Mouse (Mus musculus): ENCODE measurements around the gene AC124502.3.
A peak's percentile ranks its signal among the peaks of the same experiment; 100 is the strongest.

Gene AC124502.3

GRCm38 (mm10) chr19:5032686-5033085 lies 6.0 kb upstream of the AC124502.3 start:
- DNase-seq (ENCODE audit: low spot score) = no peak

DNA sequence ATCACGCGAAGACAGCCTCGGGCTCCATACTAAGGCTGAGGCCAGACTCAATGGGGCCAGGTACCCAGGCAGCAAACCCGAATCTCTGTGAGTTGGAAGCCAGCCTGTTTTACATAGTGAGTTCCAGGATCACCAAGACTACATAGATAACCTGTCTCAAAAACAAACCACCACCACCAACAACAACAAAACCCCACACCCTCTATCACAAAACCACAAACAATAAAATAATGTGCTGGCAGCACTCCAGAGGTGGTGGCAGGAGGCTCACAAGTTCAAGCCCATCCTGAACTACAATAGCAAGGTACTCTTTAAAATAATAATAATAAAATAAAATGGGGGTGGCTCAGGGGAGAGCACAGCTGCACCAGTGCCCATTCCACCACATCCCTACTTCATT lies 2.1 kb upstream of the AC124502.3 start:
- DNase-seq (ENCODE audit: low spot score) = no peak

DNA sequence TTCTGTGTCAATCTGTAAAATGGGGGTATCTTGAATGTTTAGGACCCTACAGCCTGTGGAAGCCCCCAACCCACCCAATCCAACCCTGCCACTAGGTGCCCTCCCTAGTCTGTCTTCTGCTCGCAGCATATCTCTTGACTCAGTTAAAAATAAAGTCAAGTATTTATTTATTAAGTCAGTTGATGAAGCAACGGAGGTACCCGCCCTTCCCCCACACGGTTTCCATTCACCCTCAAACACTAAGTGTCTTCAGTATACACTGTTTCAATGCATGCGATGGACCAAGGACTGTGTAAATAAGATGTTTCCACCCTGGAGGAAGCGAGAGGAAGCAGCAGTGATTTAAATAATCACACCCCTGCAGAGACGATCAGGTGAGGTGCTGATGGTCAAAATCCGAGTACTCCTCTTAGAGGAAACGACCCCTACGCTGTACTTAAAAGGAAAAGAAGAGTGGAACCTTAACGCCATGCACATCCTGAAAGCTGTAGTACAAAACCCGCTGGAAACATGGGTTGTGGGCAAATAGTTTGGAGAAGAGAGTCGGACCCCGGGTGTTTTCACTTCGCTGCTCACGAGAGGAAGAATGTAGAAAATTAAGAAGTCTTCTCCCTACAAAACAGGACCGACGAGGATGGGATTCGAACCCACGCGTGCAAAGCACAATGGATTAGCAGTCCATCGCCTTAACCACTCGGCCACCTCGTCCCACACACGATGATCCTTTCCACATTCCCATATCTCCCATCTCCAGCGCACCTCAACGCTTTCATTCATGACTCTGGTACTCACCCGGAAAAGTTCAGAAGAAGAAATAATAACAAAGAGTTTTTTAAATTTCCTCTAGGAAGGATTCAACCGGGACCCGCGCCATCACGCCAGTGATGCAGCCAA lies 766 bp upstream of the AC124502.3 start:
- peak; percentile 85 for DNase-seq (ENCODE audit: low spot score)

- no peak for DNase-seq (ENCODE audit: low spot score)
These were observed 817 bp downstream of the AC124502.3 start for GRCm38 (mm10) chr19:5039301-5040114.

DNA sequence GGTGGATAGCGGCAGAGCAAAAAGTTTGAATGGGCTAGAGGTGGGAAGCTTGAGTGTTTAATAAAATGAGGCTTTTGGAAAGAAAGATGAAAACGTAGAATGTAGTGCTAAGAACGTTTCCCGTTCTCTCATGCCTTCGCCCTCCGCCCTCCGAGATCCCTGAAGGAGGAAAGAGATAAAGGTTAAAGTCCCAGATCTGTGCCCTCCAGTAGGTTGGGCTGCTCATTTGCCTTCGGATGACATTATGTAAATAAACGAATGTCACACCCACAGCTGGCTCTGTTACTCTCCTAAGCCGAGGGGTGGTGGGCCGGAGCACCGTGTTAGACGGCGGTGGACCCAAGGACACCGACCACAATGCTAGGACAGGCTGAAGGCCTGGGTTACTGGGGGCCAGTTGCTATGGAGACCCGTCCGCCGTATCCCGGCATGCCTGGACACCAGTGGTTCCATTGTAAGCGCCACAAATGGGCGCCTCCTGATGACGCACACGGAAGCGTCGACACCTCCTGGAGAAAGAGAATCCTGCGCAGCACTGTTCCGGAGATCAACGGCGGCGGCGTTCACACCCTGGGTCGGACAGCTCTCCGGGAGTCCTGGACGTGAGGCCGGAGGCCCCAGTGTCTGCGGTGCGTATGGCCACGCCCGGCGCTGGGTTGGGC lies 2.3 kb downstream of the AC124502.3 start, which contains the start of gene Brms1:
Gene Brms1 (plus strand): TSS at position 493 of the 662 bp plus-strand sequence.
- DNase-seq (ENCODE audit: low spot score) = peak; percentile 94

DNA sequence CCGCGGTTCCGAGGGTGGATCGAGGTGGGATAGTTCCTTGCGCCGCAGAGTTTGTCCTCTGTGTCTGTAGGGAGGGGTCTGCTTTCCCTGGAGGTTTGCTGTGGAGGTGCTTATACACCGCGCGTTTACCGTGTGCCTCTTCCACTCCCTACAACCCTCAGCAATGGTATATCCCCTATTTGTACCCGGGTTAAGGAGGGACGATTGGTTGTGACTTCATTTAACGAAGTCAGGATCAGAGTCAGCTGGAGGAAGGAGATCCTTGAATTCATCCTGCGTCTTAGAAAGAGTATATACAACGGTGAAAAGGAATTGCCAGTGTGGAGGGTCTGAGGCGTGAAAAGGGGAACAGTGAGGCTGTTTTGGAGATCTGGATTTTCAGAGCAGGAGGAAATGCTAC lies 2.9 kb downstream of the AC124502.3 start:
- no peak for DNase-seq (ENCODE audit: low spot score)

GRCm38 (mm10) chr19:5045531-5045930 lies 6.8 kb downstream of the AC124502.3 start:
- DNase-seq (ENCODE audit: low spot score) = no peak

DNA sequence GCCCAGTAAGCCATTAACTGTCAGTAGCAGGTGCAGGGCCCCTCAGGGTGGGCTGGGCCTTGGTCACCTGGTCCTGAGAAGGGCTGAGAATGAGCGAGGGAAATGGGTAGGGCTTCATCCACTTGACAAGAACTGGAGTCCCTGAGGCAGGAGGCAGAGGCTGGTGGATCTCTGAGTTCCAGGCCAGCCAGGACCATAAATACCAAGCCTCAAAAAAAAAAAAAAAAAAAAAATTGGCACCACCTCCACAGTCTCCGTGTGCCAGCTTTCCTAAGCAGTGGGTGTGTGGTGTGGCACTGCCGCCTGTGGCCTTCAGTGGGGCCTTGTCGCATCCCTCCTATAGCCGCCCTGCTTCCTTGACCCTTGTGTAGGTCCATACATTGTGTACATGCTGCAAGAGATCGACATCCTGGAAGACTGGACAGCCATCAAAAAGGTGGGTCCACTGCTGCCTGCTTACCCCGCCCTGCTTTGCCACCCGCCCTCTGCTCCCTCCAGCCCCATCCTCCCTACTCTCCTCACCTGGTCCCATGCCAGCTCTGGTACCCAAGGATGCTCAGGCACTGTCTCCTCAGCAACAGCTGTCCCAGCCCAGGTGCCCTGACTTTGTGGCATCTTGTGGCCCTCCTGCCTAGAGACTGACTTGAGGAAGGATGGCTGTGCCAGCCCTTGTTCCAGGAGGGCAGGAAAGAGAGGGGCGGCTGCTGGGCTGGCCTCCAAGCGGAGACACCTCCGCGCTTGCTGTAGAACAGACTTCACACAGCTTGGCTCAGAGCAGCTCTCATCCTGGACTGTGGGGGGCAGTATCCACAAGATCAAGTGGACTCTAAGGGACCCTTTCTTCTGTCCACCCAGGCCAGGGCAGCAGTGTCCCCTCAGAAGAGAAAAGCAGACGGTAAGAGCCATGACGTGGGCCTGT lies 9.7 kb downstream of the AC124502.3 start:
- peak; percentile 67 for DNase-seq (ENCODE audit: low spot score)

DNA sequence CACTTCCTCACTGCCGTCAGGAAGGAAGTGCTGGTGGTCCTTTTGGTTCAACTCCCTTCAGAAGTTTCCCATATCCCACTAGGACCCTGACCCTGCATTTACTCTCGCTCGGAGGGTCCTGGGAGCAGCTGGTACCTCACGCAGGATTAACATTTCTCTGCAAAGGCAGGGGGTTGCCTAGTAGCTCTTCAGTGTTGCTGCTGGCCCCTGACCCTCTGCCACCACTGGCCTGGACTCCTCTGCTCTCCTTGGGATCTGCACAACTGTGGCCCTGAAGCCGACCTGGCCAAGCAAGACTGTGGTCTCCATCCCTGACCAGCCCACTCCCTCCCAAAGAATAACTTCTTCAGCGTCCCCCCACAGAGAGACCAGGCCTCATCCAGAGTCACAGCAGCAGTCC lies 10.6 kb downstream of the AC124502.3 start:
- no peak for DNase-seq (ENCODE audit: low spot score)

- peak; percentile 78 for DNase-seq (ENCODE audit: low spot score)
These were observed 11.6 kb downstream of the AC124502.3 start, which contains the start of gene Rin1 for GRCm38 (mm10) chr19:5050047-5050905. TSS of gene Rin1 (plus strand) at chr19:5050481.

DNA sequence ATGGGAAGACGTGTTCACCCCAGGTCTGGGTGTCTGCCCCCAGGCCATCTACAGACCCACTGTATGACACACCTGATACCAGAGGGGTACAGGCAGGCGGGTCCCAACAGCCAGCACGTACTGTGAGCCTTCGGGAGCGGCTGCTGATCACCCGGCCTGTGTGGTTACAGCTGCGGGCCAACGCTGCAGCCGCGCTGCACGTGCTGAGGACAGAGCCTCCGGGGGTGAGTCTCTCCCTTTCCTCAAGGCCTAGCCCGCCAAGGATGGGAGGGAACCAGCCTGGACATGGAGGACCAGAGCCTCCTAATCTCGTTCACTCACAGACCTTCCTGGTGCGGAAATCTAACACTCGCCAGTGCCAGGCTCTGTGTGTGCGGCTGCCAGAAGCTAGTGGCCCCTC lies 12.3 kb downstream of the AC124502.3 start:
- DNase-seq (ENCODE audit: low spot score) = no peak

DNA sequence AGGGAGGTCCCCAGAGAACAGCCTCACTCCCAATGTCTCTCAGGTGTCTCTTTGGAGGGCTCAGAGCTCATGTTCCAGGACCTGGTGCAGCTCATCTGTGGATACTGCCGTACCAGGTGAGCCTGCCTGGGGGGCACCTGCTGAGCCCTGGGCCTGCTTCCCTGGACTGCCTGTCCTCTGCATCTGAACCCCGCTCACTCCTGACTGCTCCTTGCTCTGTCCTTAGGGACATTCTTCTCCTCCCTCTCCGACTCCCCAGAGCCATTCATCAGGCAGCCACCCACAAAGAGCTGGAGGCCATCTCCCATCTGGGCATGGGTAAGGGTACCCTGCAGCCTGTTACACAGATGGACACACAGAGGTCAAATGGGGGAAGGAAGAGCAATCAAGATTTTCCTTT lies 12.8 kb downstream of the AC124502.3 start:
- no peak for DNase-seq (ENCODE audit: low spot score)

DNA sequence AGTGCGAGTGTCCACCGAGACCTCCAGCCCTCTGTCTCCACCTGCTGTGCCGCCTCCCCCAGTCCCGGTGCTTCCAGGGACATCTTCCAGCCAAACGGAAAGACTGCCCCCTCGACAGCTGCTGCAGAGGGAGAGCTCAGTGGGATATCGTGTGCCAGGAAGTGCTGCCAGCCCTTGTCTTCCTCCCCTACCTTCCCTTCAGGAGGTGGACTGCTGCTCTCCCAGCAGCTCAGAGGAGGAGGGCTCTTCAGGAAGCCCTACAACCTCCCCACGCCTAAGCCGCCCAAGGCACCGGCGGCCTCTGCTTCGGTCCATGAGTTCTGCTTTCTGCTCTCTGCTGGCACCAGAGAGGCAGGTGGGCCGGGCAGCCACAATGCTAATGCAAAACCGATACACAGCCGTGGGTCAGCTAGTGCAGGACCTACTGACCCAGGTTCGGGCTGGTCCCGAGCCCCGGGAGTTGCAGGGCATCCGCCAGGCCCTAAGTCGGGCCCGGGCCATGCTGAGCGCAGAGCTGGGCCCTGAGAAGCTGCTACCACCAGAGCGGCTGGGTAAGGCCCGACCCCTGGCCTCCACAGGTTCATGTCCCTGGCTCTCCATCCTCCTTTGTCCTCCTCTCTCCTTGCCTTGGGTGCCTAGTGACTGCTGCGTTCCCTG lies 13.6 kb downstream of the AC124502.3 start:
- DNase-seq (ENCODE audit: low spot score) = no peak

GRCm38 (mm10) chr19:5052853-5053252 lies 14.2 kb downstream of the AC124502.3 start:
- DNase-seq (ENCODE audit: low spot score) = no peak

- peak; percentile 63 for DNase-seq (ENCODE audit: low spot score)
These were observed 15.2 kb downstream of the AC124502.3 start for GRCm38 (mm10) chr19:5053909-5054308.

DNA sequence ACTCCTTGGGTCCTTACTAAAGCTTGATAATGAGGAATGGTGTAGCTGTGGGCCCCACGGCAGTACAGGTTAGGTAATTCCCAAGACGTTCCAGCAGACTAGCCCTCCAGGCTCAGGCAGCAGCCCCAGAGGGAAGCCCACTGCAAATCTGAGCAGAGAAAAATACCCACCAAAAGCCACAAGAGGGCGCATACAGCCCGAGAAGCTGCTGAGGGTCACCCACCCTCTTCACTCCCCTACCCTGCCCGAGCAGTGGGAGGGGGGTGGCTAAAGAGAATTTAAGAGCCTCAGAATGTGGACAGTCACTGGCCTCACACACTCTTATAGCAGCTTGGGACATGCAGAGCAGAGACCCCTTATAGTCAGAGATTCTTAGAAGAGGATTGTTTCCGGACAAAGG lies 17.6 kb downstream of the AC124502.3 start:
- no peak for DNase-seq (ENCODE audit: low spot score)

GRCm38 (mm10) chr19:5057876-5058775 lies 19.4 kb downstream of the AC124502.3 start:
- no peak for DNase-seq (ENCODE audit: low spot score)

All from layer of hippocampus, adult 11-12 months (tissue).